Mouse (Mus musculus) erythroblast, embryonic 14.5 days (primary cell): ENCODE results near the gene Oat.

Experiments used
- GATA1 ChIP-seq: IDR thresholded peaks from 2 replicates; pipeline ENCODE4 v1.6.1; 2012; ENCODE audit warnings: low read length, inconsistent platforms, mixed read lengths
- TAL1 ChIP-seq: IDR thresholded peaks from 3 replicates; pipeline ENCODE4 v1.6.1; 2012; ENCODE audit warnings: low read length, inconsistent platforms, mixed read lengths

- no peak for TF ChIP-seq GATA1
- TF ChIP-seq TAL1, result no peak
These were observed 10.4 kb downstream of the Oat start for GRCm38 (mm10) chr7:132565831-132566230.
